Mouse (Mus musculus): ENCODE results near the gene Rhox4f. TPM values are rescaled to one million over a fixed set of nuclear protein-coding genes. Genes with fewer than 3 reads are reported as not detected.

Gene Rhox4f
- total and polyA plus RNA-seq, 2 experiments from 2014 or later: not detected

Other genes with a start within 250 kb of the Rhox4f start
- not detected in 2 replicates for gene Rhox3a2, start 227.7 kb downstream of the Rhox4f start, total RNA-seq (2014; rRNA removed)
- gene Rhox3a2, start 227.7 kb downstream of the Rhox4f start, polyA plus RNA-seq (2015; fragmentation: Nextera tagmentation; extraction: Ambion mirVana): not detected in 2 replicates
- gene Rhox4a2, start 216.9 kb downstream of the Rhox4f start, total RNA-seq (2014; rRNA removed): not detected in 2 replicates
- not detected in 2 replicates for gene Rhox4a2, start 216.9 kb downstream of the Rhox4f start, polyA plus RNA-seq (2015; fragmentation: Nextera tagmentation; extraction: Ambion mirVana)
- not detected in 2 replicates for gene Rhox2b, start 195.6 kb downstream of the Rhox4f start, total RNA-seq (2014; rRNA removed)
- gene Rhox2b, start 195.6 kb downstream of the Rhox4f start, polyA plus RNA-seq (2015; fragmentation: Nextera tagmentation; extraction: Ambion mirVana): not detected in 2 replicates
- gene Rhox4b, start 175.2 kb downstream of the Rhox4f start, total RNA-seq (2014; rRNA removed): not detected in 2 replicates
- gene Rhox4b, start 175.2 kb downstream of the Rhox4f start, polyA plus RNA-seq (2015; fragmentation: Nextera tagmentation; extraction: Ambion mirVana): not detected in 2 replicates
- gene Rhox2c, start 154.0 kb downstream of the Rhox4f start, total RNA-seq (2014; rRNA removed): not detected in 2 replicates
- gene Rhox2c, start 154.0 kb downstream of the Rhox4f start, polyA plus RNA-seq (2015; fragmentation: Nextera tagmentation; extraction: Ambion mirVana): not detected in 2 replicates
- gene Rhox3c, start 149.1 kb downstream of the Rhox4f start, total RNA-seq (2014; rRNA removed): not detected in 2 replicates
- not detected in 2 replicates for gene Rhox3c, start 149.1 kb downstream of the Rhox4f start, polyA plus RNA-seq (2015; fragmentation: Nextera tagmentation; extraction: Ambion mirVana)
- not detected in 2 replicates for gene Rhox4c, start 127.4 kb downstream of the Rhox4f start, total RNA-seq (2014; rRNA removed)
- not detected in 2 replicates for gene Rhox4c, start 127.4 kb downstream of the Rhox4f start, polyA plus RNA-seq (2015; fragmentation: Nextera tagmentation; extraction: Ambion mirVana)
- gene Rhox2d, start 114.3 kb downstream of the Rhox4f start, total RNA-seq (2014; rRNA removed): not detected in 2 replicates
- not detected in 2 replicates for gene Rhox2d, start 114.3 kb downstream of the Rhox4f start, polyA plus RNA-seq (2015; fragmentation: Nextera tagmentation; extraction: Ambion mirVana)
- gene Rhox4d, start 93.3 kb downstream of the Rhox4f start, total RNA-seq (2014; rRNA removed): not detected in 2 replicates
- gene Rhox4d, start 93.3 kb downstream of the Rhox4f start, polyA plus RNA-seq (2015; fragmentation: Nextera tagmentation; extraction: Ambion mirVana): not detected in 2 replicates
- not detected in 2 replicates for gene Rhox2e, start 77.3 kb downstream of the Rhox4f start, total RNA-seq (2014; rRNA removed)
- gene Rhox2e, start 77.3 kb downstream of the Rhox4f start, polyA plus RNA-seq (2015; fragmentation: Nextera tagmentation; extraction: Ambion mirVana): 0.20 TPM in 1 of 2 replicates, not detected in the other
- gene Rhox3e, start 65.7 kb downstream of the Rhox4f start, total RNA-seq (2014; rRNA removed): not detected in 2 replicates
- not detected in 2 replicates for gene Rhox3e, start 65.7 kb downstream of the Rhox4f start, polyA plus RNA-seq (2015; fragmentation: Nextera tagmentation; extraction: Ambion mirVana)
- gene Rhox4e, start 50.3 kb downstream of the Rhox4f start, total RNA-seq (2014; rRNA removed): not detected in 2 replicates
- not detected in 2 replicates for gene Rhox4e, start 50.3 kb downstream of the Rhox4f start, polyA plus RNA-seq (2015; fragmentation: Nextera tagmentation; extraction: Ambion mirVana)
- not detected in 2 replicates for gene Rhox2f, start 36.3 kb downstream of the Rhox4f start, total RNA-seq (2014; rRNA removed)
- not detected in 2 replicates for gene Rhox2f, start 36.3 kb downstream of the Rhox4f start, polyA plus RNA-seq (2015; fragmentation: Nextera tagmentation; extraction: Ambion mirVana)
- not detected in 2 replicates for gene Rhox3f, start 26.7 kb downstream of the Rhox4f start, total RNA-seq (2014; rRNA removed)
- gene Rhox3f, start 26.7 kb downstream of the Rhox4f start, polyA plus RNA-seq (2015; fragmentation: Nextera tagmentation; extraction: Ambion mirVana): not detected in 2 replicates
- not detected in 2 replicates for gene Rhox3g, start 20.9 kb upstream of the Rhox4f start, total RNA-seq (2014; rRNA removed)
- not detected in 2 replicates for gene Rhox3g, start 20.9 kb upstream of the Rhox4f start, polyA plus RNA-seq (2015; fragmentation: Nextera tagmentation; extraction: Ambion mirVana)
- gene Rhox2g, start 35.8 kb upstream of the Rhox4f start, total RNA-seq (2014; rRNA removed): not detected in 2 replicates
- gene Rhox2g, start 35.8 kb upstream of the Rhox4f start, polyA plus RNA-seq (2015; fragmentation: Nextera tagmentation; extraction: Ambion mirVana): not detected in 2 replicates
- gene Rhox4g, start 43.6 kb upstream of the Rhox4f start, total RNA-seq (2014; rRNA removed): not detected in 2 replicates
- not detected in 2 replicates for gene Rhox4g, start 43.6 kb upstream of the Rhox4f start, polyA plus RNA-seq (2015; fragmentation: Nextera tagmentation; extraction: Ambion mirVana)
- not detected in 2 replicates for gene Rhox3h, start 61.1 kb upstream of the Rhox4f start, total RNA-seq (2014; rRNA removed)
- not detected in 2 replicates for gene Rhox3h, start 61.1 kb upstream of the Rhox4f start, polyA plus RNA-seq (2015; fragmentation: Nextera tagmentation; extraction: Ambion mirVana)
- gene Rhox2h, start 65.6 kb upstream of the Rhox4f start, total RNA-seq (2014; rRNA removed): not detected in 2 replicates
- not detected in 2 replicates for gene Rhox2h, start 65.6 kb upstream of the Rhox4f start, polyA plus RNA-seq (2015; fragmentation: Nextera tagmentation; extraction: Ambion mirVana)
- 1.5 TPM in 1 of 2 replicates, not detected in the other for gene Rhox5, start 197.1 kb upstream of the Rhox4f start, total RNA-seq (2014; rRNA removed)
- gene Rhox5, start 197.1 kb upstream of the Rhox4f start, polyA plus RNA-seq (2015; fragmentation: Nextera tagmentation; extraction: Ambion mirVana): 0.69 and 1.1 TPM in 2 replicates
- not detected in 2 replicates for gene Rhox6, start 219.2 kb upstream of the Rhox4f start, total RNA-seq (2014; rRNA removed)
- gene Rhox6, start 219.2 kb upstream of the Rhox4f start, polyA plus RNA-seq (2015; fragmentation: Nextera tagmentation; extraction: Ambion mirVana): not detected in 2 replicates
- gene Rhox7a, start 224.0 kb upstream of the Rhox4f start, total RNA-seq (2014; rRNA removed): not detected in 2 replicates
- not detected in 2 replicates for gene Rhox7a, start 224.0 kb upstream of the Rhox4f start, polyA plus RNA-seq (2015; fragmentation: Nextera tagmentation; extraction: Ambion mirVana)